Mouse (Mus musculus) MEL (cell line): ENCODE data around the gene Rab11fip4.

ENCODE experiments used
- CTCF ChIP-seq, 3 experiments: IDR thresholded peaks in 2 of 3; conservative IDR thresholded peaks in 1 of 3; 2 replicates each; pipeline ENCODE4 v1.5.1; 2011 to 2012; ENCODE audit warnings: low read length in 3 of 3, low read depth in 2 of 3, mild to moderate bottlenecking in 2 of 3, improper control_type of control experiment in 1 of 3, inconsistent platforms in 1 of 3, mixed read lengths in 1 of 3, moderate library complexity in 1 of 3; ENCODE audit not compliant: control insufficient read depth in 1 of 3, insufficient read depth in 1 of 3, poor library complexity in 1 of 3, severe bottlenecking in 1 of 3
- E2F4 ChIP-seq: IDR thresholded peaks from 2 replicates; pipeline ENCODE4 v1.6.1; 2011; ENCODE audit warnings: low read depth, low read length, improper control_type of control experiment, borderline replicate concordance
- GABPA ChIP-seq: IDR thresholded peaks from 2 replicates; pipeline ENCODE4 v1.6.1; 2012; ENCODE audit warnings: low read depth, mild to moderate bottlenecking, inconsistent platforms, low read length, improper control_type of control experiment, moderate library complexity
- GATA1 ChIP-seq: IDR thresholded peaks from 2 replicates; pipeline ENCODE4 v1.6.1; 2011; ENCODE audit warnings: low read depth, low read length, improper control_type of control experiment
- HCFC1 ChIP-seq: IDR thresholded peaks from 2 replicates; pipeline ENCODE4 v1.6.1; 2012; ENCODE audit warnings: low read depth, mild to moderate bottlenecking, inconsistent platforms, low read length, improper control_type of control experiment, moderate library complexity
- MAZ ChIP-seq: IDR thresholded peaks from 2 replicates; pipeline ENCODE4 v1.6.1; 2012; ENCODE audit warnings: low read depth, mild to moderate bottlenecking, inconsistent platforms, low read length, improper control_type of control experiment
- MXI1 ChIP-seq: IDR thresholded peaks from 2 replicates; pipeline ENCODE4 v1.6.1; 2011; ENCODE audit warnings: mild to moderate bottlenecking, low read depth, low read length, improper control_type of control experiment
- POLR2A ChIP-seq, 2 experiments: IDR thresholded peaks; 2 replicates each; pipeline ENCODE4 v1.6.1; 2011 to 2012; ENCODE audit warnings: low read length in 2 of 2, mild to moderate bottlenecking in 2 of 2, control low read depth in 1 of 2, improper control_type of control experiment in 1 of 2, low read depth in 1 of 2, moderate library complexity in 1 of 2; ENCODE audit not compliant: control insufficient read depth in 1 of 2, insufficient read depth in 1 of 2, poor library complexity in 1 of 2

DNA sequence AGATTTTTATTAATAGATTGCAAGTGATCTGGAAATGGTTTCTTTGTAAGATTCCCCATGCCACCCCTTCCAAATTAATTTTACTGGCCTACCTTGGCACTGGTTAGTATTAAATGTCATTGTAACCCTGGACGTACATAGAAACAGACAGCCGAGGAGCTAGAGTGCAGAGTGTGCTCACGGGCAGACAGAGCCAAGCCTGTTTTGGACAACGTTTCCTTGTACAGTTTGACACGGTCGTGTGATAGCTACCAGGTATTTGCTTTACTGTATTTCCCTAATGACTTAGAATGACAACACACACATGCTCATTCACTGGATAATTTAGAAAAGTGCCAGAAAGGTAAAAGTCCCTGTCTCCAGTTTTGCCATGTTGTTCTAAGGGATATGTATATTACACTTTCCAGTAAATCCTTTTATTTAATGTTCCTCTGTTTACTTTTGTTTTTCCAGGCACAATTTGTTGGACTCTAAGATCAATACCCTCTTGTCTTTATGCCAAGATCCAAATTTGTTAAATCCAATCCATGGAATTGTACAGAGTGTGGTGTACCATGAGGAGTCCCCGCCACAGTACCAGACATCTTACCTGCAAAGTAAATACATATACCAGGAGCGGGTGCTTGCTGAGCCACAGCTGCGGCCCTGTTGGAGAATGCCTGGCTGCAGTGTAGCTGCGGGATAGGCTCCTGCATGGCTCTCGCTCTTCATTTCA lies 22.7 kb upstream of the Rab11fip4 start:
- TF ChIP-seq GABPA: no peak
- TF ChIP-seq GATA1: no peak
- no peak for TF ChIP-seq HCFC1
- no peak for TF ChIP-seq POLR2A (IDR thresholded peaks at IDR 0.05; ENCODE audit: control insufficient read depth in 1 of 2, insufficient read depth in 1 of 2, low read depth in 1 of 2, low read length in 2 of 2, poor library complexity in 1 of 2)
- no peak for TF ChIP-seq CTCF (IDR thresholded peaks at IDR 0.05 in 2 of 3, conservative IDR thresholded peaks at IDR 0.05 in 1 of 3; ENCODE audit: control insufficient read depth in 1 of 3, insufficient read depth in 1 of 3, low read depth in 2 of 3, low read length in 3 of 3, poor library complexity in 1 of 3, severe bottlenecking in 1 of 3)
- no peak for TF ChIP-seq MXI1
- no peak for TF ChIP-seq E2F4
- TF ChIP-seq MAZ: no peak
